Mouse (Mus musculus): Measurements from ENCODE around the gene Slc25a21.

The Slc25a21 gene

DNA sequence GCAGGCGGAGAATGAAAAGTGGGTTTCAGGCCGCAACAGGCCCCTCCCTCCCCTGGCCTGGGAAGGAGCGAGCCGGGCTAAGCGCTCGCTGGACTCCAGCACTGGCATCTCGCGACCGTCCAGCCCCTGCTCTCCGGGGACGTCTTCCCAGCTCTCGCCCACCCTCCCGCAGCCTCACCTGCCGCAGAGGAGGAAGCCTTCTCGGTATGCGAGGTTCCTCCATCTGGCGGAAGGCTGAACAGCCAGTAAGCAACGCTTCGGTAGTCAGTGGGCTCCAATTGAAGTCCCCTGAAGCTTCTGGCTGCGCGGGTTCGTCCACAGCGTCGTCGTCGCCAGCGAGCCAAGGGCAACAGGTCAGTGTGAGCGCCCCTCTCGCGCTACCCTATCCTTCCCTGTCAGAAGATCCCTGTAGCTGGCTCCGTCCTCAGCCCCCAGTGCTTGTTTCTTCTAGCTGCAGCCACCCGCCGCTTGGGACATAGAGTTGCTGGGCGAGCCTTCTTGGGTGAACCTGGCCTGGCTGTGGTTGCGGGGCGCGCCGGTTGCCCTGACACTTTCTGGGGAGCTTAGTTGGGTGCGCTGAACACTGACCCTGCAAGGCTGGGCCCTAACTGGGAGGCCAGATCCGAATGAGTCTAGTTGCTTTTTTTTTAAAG lies 505.7 kb downstream of the Slc25a21 start, which contains the start of gene Pax9:
Gene Pax9 (plus strand): TSS at position 341 of the 653 bp plus-strand sequence.
- no peak for DNase-seq (ENCODE audit: low read depth, low spot score)

DNA sequence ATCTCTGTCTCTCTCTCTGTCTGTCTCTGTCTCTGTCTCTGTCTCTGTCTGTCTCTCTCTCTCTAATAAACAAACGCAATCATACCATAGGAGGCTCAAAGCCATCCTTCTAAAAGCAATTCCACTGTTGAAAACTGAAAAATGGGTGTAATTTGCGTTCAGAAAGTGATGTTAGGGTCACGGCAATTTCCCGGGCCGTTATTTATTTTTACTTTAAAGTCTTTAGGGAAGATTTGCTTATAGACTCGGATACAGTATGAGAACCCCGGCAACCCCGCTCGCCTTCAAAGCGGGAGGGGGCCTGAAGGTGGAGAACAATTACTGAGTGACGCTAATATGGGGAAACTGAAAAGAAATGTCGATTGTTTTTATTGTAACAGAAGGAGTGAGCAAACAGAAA lies 506.3 kb downstream of the Slc25a21 start:
- DNase-seq (ENCODE audit: low read depth, low spot score) = no peak

DNA sequence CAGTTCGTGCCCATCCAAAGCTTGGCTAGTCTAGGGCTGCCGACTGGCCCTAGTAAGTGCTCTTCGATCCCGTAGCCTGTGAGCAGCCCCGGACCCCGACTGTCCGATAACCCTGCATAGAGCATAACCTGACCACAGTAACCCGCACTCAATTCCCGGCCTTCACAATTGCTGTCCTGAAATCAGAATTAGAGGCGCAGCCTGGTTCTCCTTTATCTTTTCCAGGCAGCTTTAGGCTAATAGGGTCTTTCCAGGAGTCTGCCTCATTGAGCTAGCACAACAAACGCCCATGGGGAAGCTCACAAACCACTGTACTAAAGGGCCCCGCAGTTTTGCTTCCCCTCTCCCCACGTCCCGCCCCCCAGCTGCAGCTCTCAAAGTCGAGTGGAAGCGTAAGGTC lies 506.9 kb downstream of the Slc25a21 start:
- DNase-seq (ENCODE audit: low read depth, low spot score) = no peak

DNA sequence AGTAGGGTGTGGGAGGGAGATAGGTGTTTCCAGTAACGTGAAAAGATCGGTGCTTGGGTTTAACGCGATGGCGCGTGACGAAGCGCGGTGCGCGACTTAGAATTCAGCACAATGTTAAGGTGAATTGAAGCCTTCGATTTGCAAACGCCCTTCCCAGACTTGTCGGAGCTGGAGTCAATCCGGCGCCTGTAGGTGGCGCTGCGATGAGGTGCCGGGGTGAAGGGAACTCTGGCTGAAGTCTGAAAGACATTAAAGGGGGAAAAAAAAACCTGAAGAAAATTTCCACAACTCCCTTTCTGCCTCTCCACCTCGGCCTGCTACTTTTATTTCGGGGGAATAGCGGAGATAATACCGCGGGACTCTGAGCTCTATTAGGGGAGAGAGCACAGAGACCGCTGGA lies 507.5 kb downstream of the Slc25a21 start:
- DNase-seq (ENCODE audit: low read depth, low spot score) = no peak

DNA sequence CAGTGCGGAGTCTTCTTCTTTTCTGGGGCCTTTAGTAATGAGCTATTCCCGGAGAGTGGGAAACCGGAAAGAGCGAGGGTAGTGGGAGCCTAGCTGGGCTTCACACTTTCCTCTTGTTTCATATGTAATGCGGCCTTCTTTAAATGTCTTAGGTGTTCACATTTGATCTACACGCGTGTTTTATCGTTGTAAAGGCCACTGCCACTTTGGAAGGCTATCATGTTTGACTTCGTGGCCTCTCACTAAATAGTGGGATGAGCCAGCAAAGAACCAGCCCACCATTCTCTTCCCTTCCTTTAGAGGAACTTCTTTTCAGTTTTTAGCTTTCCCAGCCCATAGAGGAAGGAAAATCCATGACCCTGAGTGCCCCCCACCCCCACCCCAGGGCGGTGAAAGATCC lies 507.9 kb downstream of the Slc25a21 start:
- no peak for DNase-seq (ENCODE audit: low read depth, low spot score)

DNA sequence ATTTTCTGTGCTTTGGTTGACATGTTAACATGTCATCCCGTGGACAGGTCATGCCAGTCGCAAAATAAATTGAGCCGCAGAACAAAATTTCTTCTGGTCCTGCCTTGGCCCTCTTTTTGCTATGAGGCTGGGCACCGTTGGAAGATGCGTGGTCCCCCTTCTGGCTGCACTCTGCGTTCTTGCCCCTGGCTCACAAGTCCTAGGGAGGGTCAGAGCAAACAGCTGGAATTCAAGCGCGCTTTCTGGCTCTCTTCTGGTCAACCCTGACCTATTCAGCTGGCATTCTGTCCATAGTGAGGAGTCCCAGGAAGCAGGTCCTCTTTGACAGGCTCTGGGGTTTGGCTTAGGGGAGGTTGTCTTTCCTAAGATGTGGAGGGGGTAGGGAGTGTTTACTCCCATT lies 508.4 kb downstream of the Slc25a21 start:
- no peak for DNase-seq (ENCODE audit: low read depth, low spot score)

- DNase-seq (ENCODE audit: low read depth, low spot score) = no peak
These were observed 508.8 kb downstream of the Slc25a21 start for GRCm38 (mm10) chr12:56688482-56688840.

GRCm38 (mm10) chr12:56687640-56688481 lies 509.4 kb downstream of the Slc25a21 start:
- DNase-seq (ENCODE audit: low read depth, low spot score) = no peak

- DNase-seq (ENCODE audit: low read depth, low spot score) = no peak
These were observed 516.0 kb downstream of the Slc25a21 start for GRCm38 (mm10) chr12:56681096-56681811.

DNA sequence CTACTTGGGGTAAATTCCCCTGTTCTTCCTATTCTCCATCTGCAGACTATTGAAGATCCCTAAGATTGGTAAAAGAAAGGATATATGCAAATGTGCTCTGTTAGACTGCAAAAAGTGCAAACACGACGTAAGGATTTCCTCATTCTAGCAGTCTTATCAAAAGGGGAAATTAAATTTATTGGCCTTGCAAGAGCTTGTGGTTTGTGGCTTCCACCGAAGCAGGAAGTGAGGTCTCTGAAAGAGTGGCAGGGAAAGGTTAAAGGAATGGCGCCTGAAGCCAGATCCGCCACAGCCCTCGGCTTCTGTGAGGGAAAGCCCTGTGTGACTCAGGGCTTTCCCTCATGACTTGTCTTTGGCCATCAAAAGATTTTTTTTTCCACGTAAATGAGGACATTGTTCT lies 519.7 kb downstream of the Slc25a21 start:
- DNase-seq (ENCODE audit: low read depth, low spot score) = no peak

GRCm38 (mm10) chr12:56674726-56675125 lies 522.5 kb downstream of the Slc25a21 start:
- DNase-seq (ENCODE audit: low read depth, low spot score) = no peak

- DNase-seq (ENCODE audit: low read depth, low spot score) = no peak
These were observed 526.5 kb downstream of the Slc25a21 start for GRCm38 (mm10) chr12:56670795-56671194.

GRCm38 (mm10) chr12:56669451-56670122 lies 527.7 kb downstream of the Slc25a21 start:
- DNase-seq (ENCODE audit: low read depth, low spot score) = no peak

Data from CD4-positive helper T cell, adult 2 months (primary cell).